Mouse (Mus musculus): ENCODE measurements around the gene Dlgap1. TPM values are rescaled to one million over a fixed set of nuclear protein-coding genes. Genes with fewer than 3 reads are reported as not detected.
A peak's percentile ranks its signal among the peaks of the same experiment; 100 is the strongest.

Gene Dlgap1
- total RNA-seq, 1 experiment from 2014 or later, result not detected

DNA sequence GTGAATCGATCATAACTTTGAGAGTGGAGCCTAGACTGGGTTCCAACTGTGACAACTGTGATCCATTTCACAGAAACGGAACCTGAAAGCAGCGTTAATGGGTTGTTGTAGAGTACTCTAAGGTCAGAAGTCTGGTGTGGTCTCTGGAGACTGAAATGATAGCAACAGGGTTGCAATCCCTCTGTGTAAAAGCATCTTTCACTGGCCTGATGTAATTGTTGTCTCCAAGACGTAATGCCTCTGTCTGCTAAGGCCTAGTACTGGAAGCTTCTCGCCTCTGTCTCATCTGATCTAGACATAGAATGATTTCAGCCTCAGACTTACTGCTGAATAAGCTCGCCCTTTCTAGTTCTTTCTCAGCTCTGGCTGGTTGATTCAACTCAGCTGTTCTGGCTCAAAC, 721.3 kb downstream of the Dlgap1 start:
- no peak for ATAC-seq (replicated peaks; ENCODE audit: low read depth, poor library complexity, severe bottlenecking)

DNA sequence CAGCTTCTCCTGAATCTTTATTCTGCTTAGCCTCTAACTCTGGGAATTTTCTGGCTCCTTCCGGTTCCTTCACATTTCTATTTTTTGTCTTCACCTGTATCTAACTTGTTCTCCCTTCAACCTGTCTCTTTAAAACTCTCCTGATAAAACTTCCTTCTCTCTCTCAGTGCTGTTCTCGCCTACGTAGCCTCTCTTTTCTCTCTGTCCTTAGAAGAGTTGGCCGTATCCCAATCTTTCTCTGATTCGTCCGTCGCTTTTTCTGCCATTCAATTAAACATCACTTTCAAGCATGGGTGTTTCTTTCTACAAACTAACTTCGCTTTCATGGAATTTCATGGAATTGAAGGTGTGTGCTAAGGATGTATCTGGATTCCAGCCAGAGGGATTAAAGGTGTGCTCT, 721.7 kb downstream of the Dlgap1 start:
- ATAC-seq (replicated peaks; ENCODE audit: low read depth, poor library complexity, severe bottlenecking), result no peak

DNA sequence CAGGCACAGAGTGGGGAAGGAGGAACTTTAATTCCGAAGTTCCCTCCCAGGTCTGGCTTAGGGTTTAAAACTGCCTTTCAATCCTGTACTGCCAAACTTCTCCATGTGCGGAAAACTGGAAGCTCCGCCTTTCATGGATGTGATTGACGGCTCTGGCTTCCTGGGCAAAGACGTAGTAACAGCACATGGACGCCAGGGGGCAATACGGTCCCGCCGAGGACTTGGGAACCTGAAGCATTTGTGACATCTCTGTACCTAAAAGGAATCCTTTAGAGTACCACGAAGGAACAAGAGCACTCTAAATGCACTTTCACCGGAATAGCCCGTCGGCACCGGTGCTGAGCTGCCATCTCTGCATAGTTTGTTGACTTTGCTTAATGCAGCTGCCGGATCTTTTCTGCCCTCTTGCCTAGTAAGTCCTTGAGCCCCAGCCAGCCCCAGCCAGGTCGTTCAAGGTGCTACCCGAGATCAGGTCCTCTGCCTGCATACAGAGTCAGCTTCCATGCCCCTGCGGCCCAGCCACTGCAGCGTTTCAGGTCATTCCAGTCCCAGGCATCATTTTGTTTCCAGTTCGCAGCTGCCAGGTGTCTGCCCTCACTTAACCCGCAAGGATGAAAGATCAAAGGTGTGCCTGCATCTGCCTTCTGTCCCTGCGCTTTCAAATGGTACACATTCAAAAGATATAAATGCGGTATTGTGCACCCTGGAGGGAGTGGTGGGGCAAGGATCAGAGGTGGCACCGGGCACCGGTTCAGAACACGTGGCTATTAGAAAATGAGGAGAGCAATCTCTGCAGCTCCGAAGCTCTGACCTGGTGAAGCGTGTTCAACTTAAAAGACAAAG, 738.3 kb downstream of the Dlgap1 start:
- ATAC-seq (replicated peaks; ENCODE audit: low read depth, poor library complexity, severe bottlenecking), result peak; percentile 92

DNA sequence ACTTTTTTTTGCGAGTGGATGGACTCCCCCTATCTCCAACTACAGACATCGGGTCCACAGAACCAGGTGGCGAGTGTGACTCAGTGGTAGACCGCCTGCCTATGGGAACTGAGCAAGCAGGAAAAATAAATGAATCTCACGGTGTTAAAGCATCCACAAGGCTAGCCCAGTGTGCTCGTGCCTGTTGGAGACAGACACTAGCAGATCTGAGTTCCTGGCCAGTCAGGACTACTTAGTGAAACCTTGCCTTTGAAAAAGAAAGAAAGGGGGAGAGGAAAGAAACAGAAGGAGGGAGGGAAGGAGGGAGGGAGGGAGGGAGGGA, 738.9 kb downstream of the Dlgap1 start:
- no peak for ATAC-seq (replicated peaks; ENCODE audit: low read depth, poor library complexity, severe bottlenecking)

DNA sequence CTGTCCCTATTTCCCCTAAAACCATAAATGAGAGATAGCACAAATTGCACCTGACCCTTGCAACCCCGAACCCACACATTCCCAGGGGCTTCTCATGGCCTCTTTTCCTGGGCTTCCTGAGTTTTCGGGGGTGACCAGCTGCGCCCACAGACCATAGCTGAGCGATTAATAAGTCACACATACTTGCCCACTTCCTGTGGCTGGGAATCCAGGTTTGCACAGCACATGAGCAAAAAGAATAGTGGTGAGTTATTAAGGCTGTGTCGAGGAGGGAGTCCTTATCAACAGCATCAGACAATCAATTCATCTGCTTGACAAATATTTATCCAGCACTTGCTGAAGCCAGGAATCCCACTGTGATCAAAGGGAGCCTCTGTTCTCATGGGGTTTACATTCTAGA, 740.7 kb downstream of the Dlgap1 start:
- no peak for ATAC-seq (replicated peaks; ENCODE audit: low read depth, poor library complexity, severe bottlenecking)

DNA sequence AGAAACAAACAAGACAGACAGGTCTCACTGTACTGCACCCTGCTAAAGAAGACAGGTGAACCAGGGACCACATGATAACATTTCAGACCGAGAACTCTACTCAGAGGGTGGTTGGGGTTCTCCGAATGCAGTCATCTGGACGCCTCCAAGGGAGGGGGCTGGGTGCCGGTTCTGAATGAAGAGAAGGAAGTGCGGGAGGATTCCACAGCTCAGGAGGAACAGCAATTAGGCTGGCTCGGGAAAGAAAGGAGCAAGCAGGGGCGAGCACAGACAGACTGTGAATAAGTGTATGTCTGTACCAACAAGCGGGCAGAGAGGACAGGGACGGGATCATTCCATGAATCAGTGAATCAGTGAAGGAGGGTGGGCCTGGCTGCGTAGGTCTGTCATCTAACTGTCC, 744.6 kb downstream of the Dlgap1 start:
- no peak for ATAC-seq (replicated peaks; ENCODE audit: low read depth, poor library complexity, severe bottlenecking)

DNA sequence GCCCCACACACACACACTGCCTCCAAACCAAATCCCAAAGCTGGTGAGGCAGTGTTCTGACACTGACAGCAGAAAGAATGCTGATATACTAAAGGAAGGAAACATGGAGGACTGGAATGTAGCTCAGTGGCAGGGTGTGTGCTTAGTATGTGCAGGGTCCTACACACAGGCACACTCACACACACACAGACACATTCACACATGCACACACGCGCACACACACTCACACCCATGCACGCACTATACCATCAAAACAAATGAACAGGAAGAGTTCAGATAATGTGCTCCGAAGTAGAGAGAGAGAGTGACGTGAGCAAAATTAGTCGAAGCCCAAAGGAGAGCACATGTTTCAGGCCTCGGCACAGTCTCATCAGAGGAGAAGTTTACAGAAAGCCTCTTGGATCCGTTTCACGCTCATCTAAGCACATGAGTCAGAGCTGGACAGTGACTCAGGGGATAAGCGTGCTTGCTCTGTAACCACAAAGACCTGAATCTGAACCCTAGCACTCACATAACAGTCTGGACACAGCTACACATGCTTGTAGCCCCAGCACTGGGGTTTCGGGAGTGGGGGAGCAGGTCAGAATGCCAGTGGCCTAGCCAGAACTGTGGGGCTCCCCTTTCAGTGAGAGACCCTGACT, 750.9 kb downstream of the Dlgap1 start:
- no peak for ATAC-seq (replicated peaks; ENCODE audit: low read depth, poor library complexity, severe bottlenecking)

DNA sequence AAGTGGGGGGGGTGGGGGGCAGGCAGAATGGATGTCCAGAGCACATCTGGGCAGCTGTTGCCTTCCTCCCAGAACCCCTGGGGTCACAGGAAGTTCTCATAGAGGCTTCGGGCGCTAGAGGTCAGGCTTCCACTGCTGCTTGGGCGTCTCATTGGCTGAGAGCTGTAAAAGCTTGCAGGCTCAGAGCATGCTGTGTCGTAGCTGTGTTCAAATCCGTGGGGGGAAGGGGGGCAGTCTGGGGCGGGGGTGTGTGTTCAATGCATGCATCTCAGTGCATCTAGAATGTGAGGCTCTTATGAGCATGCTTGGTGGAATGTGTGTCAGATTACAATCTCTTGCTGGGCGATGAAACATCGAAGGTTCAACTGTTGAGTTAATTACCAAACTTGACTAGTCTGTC, 751.9 kb downstream of the Dlgap1 start:
- peak; percentile 63; the same call in 1 of the 2 replicates for ATAC-seq (replicated peaks; ENCODE audit: low read depth, poor library complexity, severe bottlenecking)

DNA sequence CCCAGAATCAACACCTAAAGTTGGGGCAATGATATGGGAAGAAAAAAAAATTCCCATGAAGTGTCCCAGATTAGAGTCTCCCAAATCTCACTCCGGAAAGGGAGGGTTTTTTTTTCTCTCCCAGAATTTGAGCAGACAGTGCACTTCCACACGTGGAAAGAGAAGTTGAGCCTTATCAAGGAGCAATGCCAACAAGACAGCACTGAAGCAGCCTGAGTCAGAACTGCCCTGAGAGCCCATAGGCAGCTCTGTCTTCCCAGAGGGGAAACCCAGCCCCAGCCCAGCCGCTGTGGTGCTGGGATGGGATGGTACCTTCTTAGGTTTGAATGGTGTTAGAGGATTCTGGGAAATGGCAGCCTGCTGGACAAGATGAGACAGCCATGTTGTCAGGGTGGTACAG, 753.3 kb downstream of the Dlgap1 start:
- ATAC-seq (replicated peaks; ENCODE audit: low read depth, poor library complexity, severe bottlenecking), result no peak

DNA sequence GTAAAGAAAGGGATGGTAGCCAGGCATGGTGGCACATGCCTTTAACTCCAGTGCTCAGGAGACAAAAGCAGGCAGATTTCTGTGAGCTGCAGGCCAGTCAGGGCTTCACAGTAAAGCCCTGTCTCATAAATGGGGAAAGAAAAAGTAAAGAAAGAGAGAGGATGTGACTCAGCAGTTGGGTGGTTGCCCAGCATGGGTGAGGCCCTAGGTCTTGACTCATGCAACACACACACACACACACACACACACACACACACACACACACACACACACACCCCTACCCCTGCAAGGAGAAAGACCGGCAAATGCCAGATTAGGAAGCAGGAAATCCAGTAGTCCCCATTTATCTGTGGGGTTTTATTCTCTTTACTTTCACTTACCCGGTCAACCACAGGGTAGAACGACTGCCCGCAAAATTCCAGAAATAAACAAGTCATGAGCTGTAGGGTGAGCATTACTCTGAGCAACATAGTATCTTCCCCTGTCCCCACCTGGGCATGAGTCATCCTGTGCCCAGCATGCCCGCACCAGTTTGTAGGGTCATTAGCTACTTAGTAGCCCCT, 759.9 kb downstream of the Dlgap1 start:
- ATAC-seq (replicated peaks; ENCODE audit: low read depth, poor library complexity, severe bottlenecking), result peak; percentile 82

DNA sequence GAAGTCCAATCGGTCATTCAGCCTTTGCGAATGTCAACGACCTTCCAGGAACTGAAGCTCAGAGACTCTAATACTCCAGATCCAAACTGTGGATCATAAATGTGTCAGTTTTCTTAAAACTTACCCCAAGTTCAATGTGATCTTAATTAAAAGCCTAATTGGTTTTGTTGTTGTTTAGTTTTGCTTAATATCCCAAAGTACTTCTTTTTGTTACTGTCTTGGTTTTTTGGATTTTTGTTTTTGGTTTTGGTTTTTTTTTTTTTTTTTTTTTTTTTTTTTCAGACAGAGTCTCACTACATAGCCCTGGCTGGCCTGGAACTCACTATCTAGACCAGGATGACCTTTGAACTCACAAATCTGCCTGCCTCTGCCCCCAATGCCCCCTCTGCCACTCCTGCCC, 765.9 kb downstream of the Dlgap1 start:
- no peak for ATAC-seq (replicated peaks; ENCODE audit: low read depth, poor library complexity, severe bottlenecking)

DNA sequence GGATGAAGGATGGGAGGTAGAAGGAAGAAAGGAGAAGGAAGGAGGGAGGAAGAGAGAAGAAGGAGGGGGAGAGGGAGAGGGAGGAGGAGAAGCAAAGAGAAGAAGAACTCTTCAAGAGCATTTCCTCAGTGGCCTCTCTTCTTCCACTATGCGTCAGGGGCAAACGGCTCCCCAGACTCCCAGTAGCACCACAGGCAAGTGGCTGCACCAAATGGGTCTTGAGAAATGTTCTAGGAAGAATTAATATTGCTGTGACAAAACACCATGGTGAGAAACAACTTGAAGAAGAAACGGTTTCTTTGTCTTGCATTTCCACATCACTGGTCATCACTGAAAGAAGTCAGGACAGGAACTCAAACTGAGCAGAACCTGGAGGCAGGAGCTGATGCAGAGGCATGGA, 766.5 kb downstream of the Dlgap1 start:
- no peak for ATAC-seq (replicated peaks; ENCODE audit: low read depth, poor library complexity, severe bottlenecking)

DNA sequence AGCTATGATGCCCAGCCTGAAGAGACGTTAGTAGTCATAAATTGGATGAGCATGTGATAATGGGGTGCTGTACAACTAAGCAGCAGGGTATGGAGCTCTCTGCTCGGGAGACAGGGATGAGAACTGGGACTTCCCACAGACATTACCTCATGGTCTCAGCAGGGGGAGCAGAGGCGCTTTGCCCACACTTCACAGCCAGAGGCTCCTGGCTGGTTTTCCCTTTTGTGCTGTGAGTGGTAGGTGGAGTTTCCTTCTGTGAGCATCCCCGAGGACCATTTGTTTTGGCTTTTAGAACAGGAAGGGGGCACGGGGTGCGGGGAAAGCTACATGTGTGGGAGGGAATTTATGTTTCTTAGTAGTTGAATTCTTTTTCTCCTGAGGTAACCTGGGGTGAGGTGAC, 768.6 kb downstream of the Dlgap1 start:
- ATAC-seq (replicated peaks; ENCODE audit: low read depth, poor library complexity, severe bottlenecking), result peak; percentile 75

DNA sequence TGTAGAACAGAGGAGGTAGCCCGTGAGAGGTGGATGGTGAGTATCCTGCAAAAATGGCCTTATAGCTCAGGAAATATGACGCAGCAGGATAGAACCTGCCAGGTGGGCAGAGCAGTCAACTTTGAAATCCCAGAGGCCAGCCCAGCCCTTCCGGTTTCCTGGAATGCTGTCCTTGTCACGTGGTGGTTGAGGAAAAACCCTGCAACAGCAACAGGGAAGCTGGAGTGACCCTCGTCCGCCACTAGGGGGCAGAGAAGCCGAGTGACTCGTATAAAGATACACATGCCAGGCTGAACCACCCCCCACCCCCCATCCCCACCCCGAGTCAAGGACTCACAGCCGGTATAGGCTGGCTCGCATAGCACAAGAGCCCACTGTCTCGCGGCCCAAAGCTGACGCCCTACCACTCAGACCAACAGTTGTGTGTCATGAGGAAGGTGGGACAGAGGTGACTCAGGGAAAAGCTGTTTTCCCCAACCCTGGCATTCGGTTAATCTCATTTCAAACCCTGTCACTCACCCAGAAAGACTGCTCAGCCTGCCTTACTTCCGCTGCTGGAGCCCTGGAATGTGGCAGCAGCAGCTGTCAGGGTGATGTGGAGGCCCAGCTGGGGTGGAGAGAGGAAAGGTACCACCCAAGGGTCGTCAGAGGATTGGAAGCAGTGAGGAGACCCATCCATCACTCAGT, 769.4 kb downstream of the Dlgap1 start:
- peak; percentile 75 for ATAC-seq (replicated peaks; ENCODE audit: low read depth, poor library complexity, severe bottlenecking)

DNA sequence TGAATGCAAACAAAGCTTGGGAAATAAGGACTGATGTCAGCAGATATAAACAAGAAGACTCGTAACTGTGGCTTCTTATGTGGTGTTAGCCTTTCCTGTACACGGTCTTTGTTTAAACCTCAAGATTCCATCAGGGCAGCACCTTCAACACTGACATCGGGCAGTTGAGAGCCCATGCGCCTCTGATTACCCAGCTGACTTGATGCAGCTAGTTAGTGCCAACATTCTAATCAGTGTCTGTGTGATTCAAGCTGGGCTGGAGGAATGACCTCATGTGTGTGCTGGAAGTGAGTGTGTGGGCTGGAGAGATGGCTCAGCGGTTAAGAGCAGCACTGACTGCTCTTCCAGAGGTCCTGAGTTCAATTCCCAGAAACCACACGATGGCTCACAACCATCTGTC, 770.5 kb downstream of the Dlgap1 start:
- ATAC-seq (replicated peaks; ENCODE audit: low read depth, poor library complexity, severe bottlenecking), result no peak

DNA sequence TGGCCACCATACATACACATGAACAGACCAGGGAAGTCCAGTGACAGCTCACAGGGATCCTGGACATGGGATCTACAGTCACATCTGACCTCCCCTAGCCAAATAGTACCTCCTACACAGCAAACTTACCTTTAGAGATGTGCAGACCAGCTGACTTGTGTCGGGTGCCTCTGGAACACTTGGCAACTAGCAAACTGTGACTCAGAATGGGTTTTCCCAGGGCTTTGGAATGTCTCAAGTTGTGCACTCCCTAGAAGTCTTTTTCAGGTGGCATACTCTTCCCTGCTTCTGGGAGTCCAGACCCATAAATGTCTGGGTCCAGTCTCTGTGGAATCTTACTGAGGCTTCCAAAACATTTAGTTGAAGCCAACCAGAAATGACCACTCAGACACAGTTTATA, 772.8 kb downstream of the Dlgap1 start:
- ATAC-seq (replicated peaks; ENCODE audit: low read depth, poor library complexity, severe bottlenecking), result no peak

DNA sequence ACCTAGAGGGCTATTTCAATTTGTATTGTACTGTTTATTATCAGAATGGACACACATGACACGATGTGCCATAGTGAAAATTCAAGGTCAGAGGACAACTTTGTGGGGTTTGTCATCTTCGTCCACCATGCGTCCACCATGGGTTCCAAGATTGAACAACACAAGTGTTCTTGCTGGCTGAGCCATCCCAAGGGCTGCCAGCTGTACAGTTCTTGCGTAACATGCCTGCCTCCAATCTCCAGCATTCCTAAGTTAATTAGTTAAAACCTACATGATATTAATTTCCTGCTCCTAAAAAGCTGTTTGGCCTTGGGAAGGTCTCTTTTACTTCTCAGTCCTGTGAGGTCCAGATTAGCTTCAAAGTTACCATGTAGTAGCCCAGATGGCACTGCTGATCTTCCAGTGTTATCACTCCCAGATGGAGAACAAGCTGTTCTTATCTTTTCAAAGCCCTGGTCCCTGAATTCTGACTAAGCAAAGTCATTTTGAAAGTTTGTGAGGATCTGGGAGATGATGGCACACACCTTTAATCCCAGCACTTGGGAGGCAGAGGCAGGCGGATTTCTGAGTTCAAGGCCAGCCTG, 775.8 kb downstream of the Dlgap1 start:
- ATAC-seq (replicated peaks; ENCODE audit: low read depth, poor library complexity, severe bottlenecking), result no peak

DNA sequence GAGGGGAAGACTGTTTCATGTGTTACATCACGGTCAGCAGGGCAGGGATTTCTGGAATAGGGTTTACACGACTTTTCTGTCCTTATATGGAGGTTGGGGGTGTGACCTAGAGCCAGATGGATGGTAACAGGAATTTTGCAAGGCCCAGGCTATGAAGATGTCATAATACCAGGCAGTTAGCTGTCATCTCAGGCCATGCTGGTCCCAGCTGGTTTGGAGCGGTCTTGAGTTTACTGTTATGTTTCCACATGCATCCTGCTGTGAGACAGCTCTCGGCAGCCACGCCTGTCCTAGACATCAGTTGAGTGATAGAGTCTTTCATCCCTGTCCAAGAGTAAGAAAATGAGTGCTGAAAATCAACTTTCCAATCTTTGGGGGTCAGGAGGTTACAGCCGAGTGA, 776.5 kb downstream of the Dlgap1 start:
- ATAC-seq (replicated peaks; ENCODE audit: low read depth, poor library complexity, severe bottlenecking), result no peak

DNA sequence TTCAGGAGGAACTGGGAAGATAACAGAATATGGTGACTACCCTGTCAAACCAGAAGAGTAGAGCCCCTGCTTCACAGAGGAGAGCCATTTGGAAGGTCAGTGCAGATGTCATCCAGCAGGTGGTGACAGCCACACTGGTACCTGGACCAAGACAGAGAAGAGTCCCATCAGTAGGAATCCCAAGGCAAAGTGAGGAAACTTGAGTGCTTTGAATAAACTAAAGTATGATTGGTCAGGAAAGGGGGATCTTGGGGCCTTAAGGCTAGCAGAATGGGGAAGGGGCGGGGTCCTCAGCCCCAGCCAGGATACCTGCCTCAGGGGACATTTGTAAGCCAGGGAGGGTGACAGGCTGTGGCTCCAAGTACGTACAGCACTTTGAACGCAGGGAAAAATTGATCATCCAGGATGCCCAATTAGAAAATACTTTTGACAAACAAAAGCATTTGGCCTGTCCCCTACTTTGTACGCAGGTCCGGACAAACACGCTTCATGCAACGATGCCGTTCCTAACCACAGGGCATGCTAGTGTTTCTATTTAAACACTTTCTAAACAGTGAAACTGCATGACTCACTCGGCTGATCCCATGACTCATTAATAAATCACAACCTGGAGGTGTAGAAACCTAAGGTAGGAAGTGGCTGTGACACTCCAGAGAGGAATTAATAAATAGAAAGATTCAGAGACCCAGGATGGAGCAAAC, 777.7 kb downstream of the Dlgap1 start:
- peak; percentile 27; the same call in 1 of the 2 replicates for ATAC-seq (replicated peaks; ENCODE audit: low read depth, poor library complexity, severe bottlenecking)

All from common myeloid progenitor, adult 5-6 weeks (primary cell).